Mouse (Mus musculus): ENCODE data around the gene Prf1. TPM values are rescaled to one million over a fixed set of nuclear protein-coding genes. Genes with fewer than 3 reads are reported as not detected.

Prf1 gene
- polyA plus RNA-seq, 1 experiment from 2014 or later, result 0.19 TPM

GRCm38 (mm10) chr10:61277918-61278674 is 19.5 kb upstream of the Prf1 start:
- H3K4me2 ChIP-seq, result no peak overlapping the region
- H3K36me3 ChIP-seq (ENCODE audit: control insufficient read depth, insufficient read depth, low read length), result no peaks in the 10 kb centered on the region
- no peaks in the 10 kb centered on the region for H3K9me3 ChIP-seq (ENCODE audit: control insufficient read depth, low read length)
- WGBS, result 51% methylated on average over 14 of the region's 14 CpGs
- H3K27me3 ChIP-seq (replicated peaks; ENCODE audit: control insufficient read depth, insufficient read depth, low read length), result peaks cover 22% of the 10 kb centered on the region
- H3K9ac ChIP-seq (ENCODE audit: low read depth, low read length), result no peak overlapping the region
- DNase-seq (ENCODE audit: low spot score) (no peak), ATAC-seq (replicated peaks; ENCODE audit: low FRiP score) (no peak)
- no peak overlapping the region for H3K4me3 ChIP-seq (ENCODE audit: low read depth, low read length)
- H3K4me1 ChIP-seq (replicated peaks; ENCODE audit: control insufficient read depth, insufficient read depth, low read length), result no peaks in the 10 kb centered on the region
- no peak overlapping the region for H3K27ac ChIP-seq (ENCODE audit: low read depth, low read length)

GRCm38 (mm10) chr10:61281115-61281514 is 16.5 kb upstream of the Prf1 start:
- Histone ChIP-seq H3K27ac (ENCODE audit: low read depth, low read length) (no peak overlapping the region), H3K36me3 (ENCODE audit: control insufficient read depth, insufficient read depth, low read length) (no peaks in the 10 kb centered on the region), H3K9ac (ENCODE audit: low read depth, low read length) (no peak overlapping the region), H3K27me3 (replicated peaks; ENCODE audit: control insufficient read depth, insufficient read depth, low read length) (0 out of 2 replicates have a peak, but pooled peaks cover 2% of the 10 kb centered on the region), H3K9me3 (ENCODE audit: control insufficient read depth, low read length) (no peaks in the 10 kb centered on the region), H3K4me1 (replicated peaks; ENCODE audit: control insufficient read depth, insufficient read depth, low read length) (no peaks in the 10 kb centered on the region), H3K4me2 (no peak overlapping the region), H3K4me3 (ENCODE audit: low read depth, low read length) (no peak overlapping the region)
- WGBS, result 68% methylated on average over 5 of the region's 5 CpGs
- DNase-seq (ENCODE audit: low spot score) (no peak), ATAC-seq (replicated peaks; ENCODE audit: low FRiP score) (no peak)

- no peak overlapping the region for H3K27ac ChIP-seq (ENCODE audit: low read depth, low read length)
- no peak for ATAC-seq (replicated peaks; ENCODE audit: low FRiP score)
These were observed 13.3 kb upstream of the Prf1 start for GRCm38 (mm10) chr10:61284309-61284708.

GRCm38 (mm10) chr10:61285271-61285670 is 12.4 kb upstream of the Prf1 start:
- H3K36me3 ChIP-seq (ENCODE audit: control insufficient read depth, insufficient read depth, low read length), result no peaks in the 10 kb centered on the region
- DNase-seq (ENCODE audit: low spot score) (no peak), ATAC-seq (replicated peaks; ENCODE audit: low FRiP score) (no peak)
- no peaks in the 10 kb centered on the region for H3K4me1 ChIP-seq (replicated peaks; ENCODE audit: control insufficient read depth, insufficient read depth, low read length)
- no peak overlapping the region for H3K4me3 ChIP-seq (ENCODE audit: low read depth, low read length)
- H3K4me2 ChIP-seq, result no peak overlapping the region
- no peak overlapping the region for H3K9ac ChIP-seq (ENCODE audit: low read depth, low read length)
- no peaks in the 10 kb centered on the region for H3K9me3 ChIP-seq (ENCODE audit: control insufficient read depth, low read length)
- WGBS, result 79% methylated on average over 11 of the region's 11 CpGs
- no peak overlapping the region for H3K27ac ChIP-seq (ENCODE audit: low read depth, low read length)
- H3K27me3 ChIP-seq (replicated peaks; ENCODE audit: control insufficient read depth, insufficient read depth, low read length), result no peaks in the 10 kb centered on the region

More at GRCm38 (mm10) chr10:61284309-61284708, 13.3 kb upstream of the Prf1 start:
- DNase-seq (ENCODE audit: low spot score), result no peak
- no peak overlapping the region for H3K4me3 ChIP-seq (ENCODE audit: low read depth, low read length)
- H3K9me3 ChIP-seq (ENCODE audit: control insufficient read depth, low read length), result no peaks in the 10 kb centered on the region
- 80% methylated on average over 4 of the region's 4 CpGs for WGBS
- no peak overlapping the region for H3K4me2 ChIP-seq
- no peaks in the 10 kb centered on the region for H3K36me3 ChIP-seq (ENCODE audit: control insufficient read depth, insufficient read depth, low read length)
- H3K4me1 ChIP-seq (replicated peaks; ENCODE audit: control insufficient read depth, insufficient read depth, low read length), result no peaks in the 10 kb centered on the region
- H3K9ac ChIP-seq (ENCODE audit: low read depth, low read length), result no peak overlapping the region
- no peaks in the 10 kb centered on the region for H3K27me3 ChIP-seq (replicated peaks; ENCODE audit: control insufficient read depth, insufficient read depth, low read length)

- ATAC-seq (replicated peaks; ENCODE audit: low FRiP score) (no peak), DNase-seq (ENCODE audit: low spot score) (no peak)
- no peaks in the 10 kb centered on the region for H3K4me1 ChIP-seq (replicated peaks; ENCODE audit: control insufficient read depth, insufficient read depth, low read length)
- no peaks in the 10 kb centered on the region for H3K27me3 ChIP-seq (replicated peaks; ENCODE audit: control insufficient read depth, insufficient read depth, low read length)
- H3K36me3 ChIP-seq (ENCODE audit: control insufficient read depth, insufficient read depth, low read length), result no peaks in the 10 kb centered on the region
- H3K4me3 ChIP-seq (ENCODE audit: low read depth, low read length), result no peak overlapping the region
- H3K4me2 ChIP-seq, result no peak overlapping the region
- H3K27ac ChIP-seq (ENCODE audit: low read depth, low read length), result no peak overlapping the region
- no peak overlapping the region for H3K9ac ChIP-seq (ENCODE audit: low read depth, low read length)
- WGBS, result 71% methylated on average over 7 of the region's 7 CpGs
- H3K9me3 ChIP-seq (ENCODE audit: control insufficient read depth, low read length), result no peaks in the 10 kb centered on the region
These were observed 11.4 kb upstream of the Prf1 start for GRCm38 (mm10) chr10:61286246-61286645.

- no peak for DNase-seq (ENCODE audit: low spot score)
- H3K4me1 ChIP-seq (replicated peaks; ENCODE audit: control insufficient read depth, insufficient read depth, low read length), result no peaks in the 10 kb centered on the region
- H3K4me2 ChIP-seq, result no peak overlapping the region
- no peaks in the 10 kb centered on the region for H3K9me3 ChIP-seq (ENCODE audit: control insufficient read depth, low read length)
- whole genome bisulfite sequencing, result 81% methylated on average over 2 of the region's 2 CpGs
- H3K36me3 ChIP-seq (ENCODE audit: control insufficient read depth, insufficient read depth, low read length), result no peaks in the 10 kb centered on the region
- H3K27me3 ChIP-seq (replicated peaks; ENCODE audit: control insufficient read depth, insufficient read depth, low read length), result no peaks in the 10 kb centered on the region
- no peak overlapping the region for H3K4me3 ChIP-seq (ENCODE audit: low read depth, low read length)
- no peak overlapping the region for H3K27ac ChIP-seq (ENCODE audit: low read depth, low read length)
- ATAC-seq (replicated peaks; ENCODE audit: low FRiP score), result no peak
- no peak overlapping the region for H3K9ac ChIP-seq (ENCODE audit: low read depth, low read length)
These were observed 7.6 kb upstream of the Prf1 start for GRCm38 (mm10) chr10:61290016-61290415.

GRCm38 (mm10) chr10:61290479-61290878 is 7.2 kb upstream of the Prf1 start:
- H3K27me3 ChIP-seq (replicated peaks; ENCODE audit: control insufficient read depth, insufficient read depth, low read length), result no peaks in the 10 kb centered on the region
- no peak for ATAC-seq (replicated peaks; ENCODE audit: low FRiP score)
- no peak overlapping the region for H3K4me2 ChIP-seq
- 62% methylated on average over 2 of the region's 2 CpGs for WGBS
- H3K4me3 ChIP-seq (ENCODE audit: low read depth, low read length), result no peak overlapping the region
- no peak overlapping the region for H3K27ac ChIP-seq (ENCODE audit: low read depth, low read length)
- H3K36me3 ChIP-seq (ENCODE audit: control insufficient read depth, insufficient read depth, low read length), result no peaks in the 10 kb centered on the region
- no peaks in the 10 kb centered on the region for H3K9me3 ChIP-seq (ENCODE audit: control insufficient read depth, low read length)
- H3K9ac ChIP-seq (ENCODE audit: low read depth, low read length), result no peak overlapping the region
- H3K4me1 ChIP-seq (replicated peaks; ENCODE audit: control insufficient read depth, insufficient read depth, low read length), result no peaks in the 10 kb centered on the region
- DNase-seq (ENCODE audit: low spot score), result no peak

- ATAC-seq (replicated peaks; ENCODE audit: low FRiP score) (no peak), DNase-seq (ENCODE audit: low spot score) (no peak)
- Histone ChIP-seq H3K4me3 (ENCODE audit: low read depth, low read length) (no peak overlapping the region), H3K4me2 (no peak overlapping the region), H3K4me1 (replicated peaks; ENCODE audit: control insufficient read depth, insufficient read depth, low read length) (0 out of 2 replicates have a peak, but pooled peaks cover 3% of the 10 kb centered on the region), H3K9me3 (ENCODE audit: control insufficient read depth, low read length) (no peaks in the 10 kb centered on the region), H3K27me3 (replicated peaks; ENCODE audit: control insufficient read depth, insufficient read depth, low read length) (no peaks in the 10 kb centered on the region), H3K27ac (ENCODE audit: low read depth, low read length) (no peak overlapping the region), H3K36me3 (ENCODE audit: control insufficient read depth, insufficient read depth, low read length) (no peaks in the 10 kb centered on the region), H3K9ac (ENCODE audit: low read depth, low read length) (no peak overlapping the region)
- 65% methylated on average over 8 of the region's 8 CpGs for WGBS
These were observed 3.4 kb upstream of the Prf1 start for GRCm38 (mm10) chr10:61294242-61294641.

Data from liver, embryonic 11.5 days (tissue).